27 mouse cellular contexts compared by ENCODE assay signal in genomic region chr10:94921751-94922150, GRCm38 (mm10). TPM values are rescaled to one million over a fixed set of nuclear protein-coding genes. Genes with fewer than 3 reads are reported as not detected.
DNase-seq lines count a peak whose midpoint lies in the region; ATAC-seq lines count a peak whose summit lies in the region.
"Had no signal": no experiment of that assay in that cellular context is flagged by ENCODE, and none has a peak within 500 bp of the region (broad histone marks: within the 10 kb centered on the region; RNA-seq: fewer than 3 reads in every experiment).

No protein-coding gene starts in this region.

- H3K27ac ChIP-seq in heart, embryonic 10.5 days: peak overlapping the region; percentile 10; the same call in 1 of the 2 replicates
- H3K27ac ChIP-seq in heart, embryonic 11.5 days (ENCODE audit: low read depth, low read length): no peak overlapping the region
- peak overlapping the region; percentile 85; the same call in 1 of the 2 replicates for H3K27ac ChIP-seq in liver, embryonic 13.5 days
- H3K27ac ChIP-seq in macrophage: peak overlapping the region; percentile 97
- H3K27ac ChIP-seq in midbrain, embryonic 11.5 days (ENCODE audit: low read depth, low read length): no peak overlapping the region
- H3K27ac ChIP-seq: embryonic facial prominence, embryonic 13.5 days; forebrain, embryonic 12.5 days; forebrain, embryonic 15.5 days; heart, adult 2 months; heart, embryonic 15.5 days; hindbrain, embryonic 14.5 days had no signal

- H3K9me3 ChIP-seq in heart, embryonic 10.5 days: no peaks in the 10 kb centered on the region
- no peaks in the 10 kb centered on the region for H3K9me3 ChIP-seq in heart, embryonic 11.5 days (replicated peaks; ENCODE audit: control insufficient read depth, low read length)
- no peaks in the 10 kb centered on the region for H3K9me3 ChIP-seq in liver, embryonic 13.5 days (replicated peaks)
- H3K9me3 ChIP-seq in midbrain, embryonic 11.5 days (ENCODE audit: control insufficient read depth, low read length): no peaks in the 10 kb centered on the region
- H3K9me3 ChIP-seq: embryonic facial prominence, embryonic 13.5 days; forebrain, embryonic 12.5 days; forebrain, embryonic 15.5 days; G1E; heart, embryonic 12.5 days; heart, embryonic 15.5 days had no signal

- no peak for DNase-seq in heart, embryonic 10.5 days (ENCODE audit: low spot score)
- no peak for DNase-seq in liver, embryonic 13.5 days
- DNase-seq in liver: no peak
- peak; percentile 17 for DNase-seq in thymus, postnatal 25 days
- no peak for DNase-seq in thymus, adult 18-20 months
- DNase-seq in midbrain, embryonic 11.5 days (ENCODE audit: low spot score, missing footprints): no peak
- DNase-seq: adrenal gland, adult 2 months; adrenal gland, postnatal 14 days; cerebellum, adult 11 months; cerebellum, adult 2 months; cerebellum, adult 9-11 months; cerebellum, postnatal 25 days; gastrocnemius, postnatal 10 days; gastrocnemius, postnatal 36 days; heart, adult 2 months; heart, postnatal 10 days; heart, postnatal 36 days had no signal

- no peak overlapping the region for H3K4me3 ChIP-seq in heart, embryonic 10.5 days
- no peak overlapping the region for H3K4me3 ChIP-seq in heart, embryonic 11.5 days (ENCODE audit: low read depth, low read length)
- H3K4me3 ChIP-seq in liver, embryonic 13.5 days (replicated peaks): no peak overlapping the region
- H3K4me3 ChIP-seq in macrophage (ENCODE audit: inconsistent target): no peak overlapping the region
- H3K4me3 ChIP-seq in midbrain, embryonic 11.5 days (ENCODE audit: low read depth, low read length): no peak overlapping the region
- H3K4me3 ChIP-seq: embryonic facial prominence, embryonic 13.5 days; erythroblast, embryonic 14.5 days; forebrain, embryonic 12.5 days; forebrain, embryonic 15.5 days; heart, adult 2 months; heart, embryonic 12.5 days; heart, embryonic 15.5 days had no signal

- no peaks in the 10 kb centered on the region for H3K27me3 ChIP-seq in heart, embryonic 10.5 days (ENCODE audit: insufficient read depth, poor library complexity, severe bottlenecking)
- H3K27me3 ChIP-seq in heart, embryonic 11.5 days (ENCODE audit: control insufficient read depth, insufficient read depth, low read length): no peaks in the 10 kb centered on the region
- H3K27me3 ChIP-seq in liver, embryonic 13.5 days: no peaks in the 10 kb centered on the region
- H3K27me3 ChIP-seq in midbrain, embryonic 11.5 days (ENCODE audit: control insufficient read depth, insufficient read depth, low read length): no peaks in the 10 kb centered on the region
- H3K27me3 ChIP-seq: embryonic facial prominence, embryonic 13.5 days; forebrain, embryonic 12.5 days; forebrain, embryonic 15.5 days; heart, embryonic 12.5 days; heart, embryonic 15.5 days had no signal

- ATAC-seq in heart, embryonic 11.5 days (replicated peaks; ENCODE audit: insufficient number of reproducible peaks, low FRiP score, low TSS enrichment): no peak
- ATAC-seq in liver, embryonic 13.5 days (ENCODE audit: low read depth): no peak
- no peak for ATAC-seq in midbrain, embryonic 11.5 days (ENCODE audit: low FRiP score)
- ATAC-seq: forebrain, embryonic 15.5 days had no signal

- H3K4me1 ChIP-seq in heart, embryonic 10.5 days: peaks cover 44% of the 10 kb centered on the region
- peaks cover 6% of the 10 kb centered on the region; the same call in 1 of the 2 replicates for H3K4me1 ChIP-seq in heart, embryonic 11.5 days (ENCODE audit: control insufficient read depth, insufficient read depth, low read length)
- H3K4me1 ChIP-seq in liver, embryonic 13.5 days (replicated peaks): peaks cover 94% of the 10 kb centered on the region
- peaks cover 10% of the 10 kb centered on the region for H3K4me1 ChIP-seq in midbrain, embryonic 11.5 days (ENCODE audit: control insufficient read depth, insufficient read depth, low read length)

- 0 out of 2 replicates have a peak, but pooled peaks cover 3% of the 10 kb centered on the region for H3K36me3 ChIP-seq in heart, embryonic 10.5 days
- H3K36me3 ChIP-seq in heart, embryonic 11.5 days (ENCODE audit: control insufficient read depth, insufficient read depth, low read length): no peaks in the 10 kb centered on the region
- H3K36me3 ChIP-seq in liver, embryonic 13.5 days: no peaks in the 10 kb centered on the region
- H3K36me3 ChIP-seq in macrophage (ENCODE audit: inconsistent target): peaks cover 11% of the 10 kb centered on the region; the same call in 1 of the 2 replicates
- H3K36me3 ChIP-seq in midbrain, embryonic 11.5 days (ENCODE audit: control insufficient read depth, insufficient read depth, low read length): no peaks in the 10 kb centered on the region
- H3K36me3 ChIP-seq: embryonic facial prominence, embryonic 13.5 days; heart, embryonic 12.5 days; heart, embryonic 15.5 days had no signal

- H3K4me2 ChIP-seq in heart, embryonic 11.5 days: no peak overlapping the region
- H3K4me2 ChIP-seq in liver, embryonic 13.5 days: no peak overlapping the region
- H3K4me2 ChIP-seq in midbrain, embryonic 11.5 days: no peak overlapping the region
- H3K4me2 ChIP-seq: embryonic facial prominence, embryonic 13.5 days; forebrain, embryonic 12.5 days; forebrain, embryonic 15.5 days; heart, embryonic 12.5 days; heart, embryonic 15.5 days; hindbrain, embryonic 14.5 days had no signal

- H3K79me2 ChIP-seq in macrophage (ENCODE audit: inconsistent target): peaks cover 65% of the 10 kb centered on the region

- 58% methylated on average over 6 of the region's 6 CpGs for WGBS in heart, embryonic 10.5 days
- WGBS in heart, embryonic 11.5 days (ENCODE audit: insufficient replicate concordance): 61% methylated on average over 6 of the region's 6 CpGs
- 80% methylated on average over 6 of the region's 6 CpGs for WGBS in liver, embryonic 13.5 days (ENCODE audit: insufficient replicate concordance)
- WGBS in macrophage (ENCODE audit: missing documents): 91% methylated on average over 6 of the region's 6 CpGs
- 83% methylated on average over 6 of the region's 6 CpGs for WGBS in midbrain, embryonic 11.5 days

- H3K9ac ChIP-seq in heart, embryonic 11.5 days (ENCODE audit: low read depth, low read length): no peak overlapping the region
- no peak overlapping the region for H3K9ac ChIP-seq in liver, embryonic 13.5 days
- H3K9ac ChIP-seq in midbrain, embryonic 11.5 days (ENCODE audit: low read length): no peak overlapping the region
- H3K9ac ChIP-seq: embryonic facial prominence, embryonic 13.5 days; forebrain, embryonic 12.5 days; forebrain, embryonic 15.5 days; heart, embryonic 12.5 days; heart, embryonic 15.5 days; hindbrain, embryonic 14.5 days had no signal

RNA-seq across cellular contexts. Expression of gene Plxnc1, which starts 22.9 kb away (rescaled TPM):
- polyA plus RNA-seq in heart, embryonic 10.5 days (2016; fragmentation: Nextera tagmentation; extraction: Ambion mirVana): 2.2 and 3.4 TPM in 2 replicates
- polyA plus RNA-seq in heart, embryonic 11.5 days (2014; fragmentation: Nextera tagmentation; extraction: Ambion mirVana): 6.7 and 7.1 TPM in 2 replicates
- 1.8 and 2.0 TPM in 2 replicates for polyA plus RNA-seq in liver, embryonic 13.5 days (2015; fragmentation: Nextera tagmentation; extraction: Ambion mirVana)
- 100 to 1,000 TPM in 19 of 26 experiments, 10 to 100 TPM in 7; 52.3 to 498 (median 189) TPM for total RNA-seq in macrophage (2018; cell fraction: chromatin; rRNA removed)
- total RNA-seq in macrophage (2018; cell fraction: cytosol; rRNA removed): 100 to 1,000 TPM in 13 of 26 experiments, 10 to 100 TPM in 13; 46.6 to 206 (median 101) TPM
- 100 to 1,000 TPM in 22 of 26 experiments, 10 to 100 TPM in 4; 64.0 to 351 (median 144) TPM for total RNA-seq in macrophage (2018; cell fraction: nucleus; rRNA removed)
- 55.1 to 117 TPM (median 105 TPM) in 3 replicates for polyA plus RNA-seq in macrophage (2018)
- polyA plus RNA-seq in midbrain, embryonic 11.5 days (2014; fragmentation: Nextera tagmentation; extraction: Ambion mirVana): 5.3 and 6.3 TPM in 2 replicates

Comparison
In these comparisons a context has a peak if more than half of its experiments do, and no peak if none do; other contexts are left out.
1. H3K27ac ChIP-seq: peak in heart, embryonic 10.5 days (single experiment), liver, embryonic 13.5 days (single experiment) and macrophage (single experiment); none in heart, embryonic 11.5 days (single experiment) and midbrain, embryonic 11.5 days (single experiment).